Comparison of ENCODE assay signal across 9 mouse cellular contexts in genomic region chr13:40728626-40728990, GRCm38 (mm10). TPM values are rescaled to one million over a fixed set of nuclear protein-coding genes. Genes with fewer than 3 reads are reported as not detected.
DNase-seq lines count a peak whose midpoint lies in the region; ATAC-seq lines count a peak whose summit lies in the region.
"Had no signal": no experiment of that assay in that cellular context is flagged by ENCODE, and none has a peak within 500 bp of the region (broad histone marks: within the 10 kb centered on the region; RNA-seq: fewer than 3 reads in every experiment).

No protein-coding gene starts in this region.

- H3K9ac ChIP-seq in forebrain, embryonic 11.5 days (ENCODE audit: low read length): peak overlapping the region; percentile 36; the same call in 1 of the 2 replicates
- H3K9ac ChIP-seq in forebrain, embryonic 15.5 days (replicated peaks): no peak overlapping the region
- H3K9ac ChIP-seq in midbrain, embryonic 12.5 days (replicated peaks): peak overlapping the region; percentile 57
- H3K9ac ChIP-seq: liver, embryonic 15.5 days had no signal

- H3K27ac ChIP-seq in forebrain, embryonic 11.5 days (ENCODE audit: low read depth, low read length): no peak overlapping the region
- no peak overlapping the region for H3K27ac ChIP-seq in forebrain, embryonic 15.5 days (replicated peaks)
- peak overlapping the region; percentile 79 for H3K27ac ChIP-seq in hindbrain, embryonic 10.5 days
- H3K27ac ChIP-seq in midbrain, embryonic 12.5 days (replicated peaks): peak overlapping the region; percentile 67
- H3K27ac ChIP-seq: liver, embryonic 15.5 days had no signal

- DNase-seq in forebrain, embryonic 11.5 days (ENCODE audit: low spot score): no peak
- DNase-seq in 3T3-L1 (ENCODE audit: low read depth, low spot score): peak; percentile 35
- DNase-seq in hindbrain, embryonic 10.5 days (ENCODE audit: low spot score): no peak
- DNase-seq in gastrocnemius, postnatal 25 days: no peak
- no peak for DNase-seq in embryo, embryonic 10.5 days (ENCODE audit: low spot score)
- no peak for DNase-seq in thymus, postnatal 36 days

- peaks cover 72% of the 10 kb centered on the region for H3K27me3 ChIP-seq in forebrain, embryonic 11.5 days (ENCODE audit: control insufficient read depth, insufficient read depth, low read length)
- peaks cover 73% of the 10 kb centered on the region for H3K27me3 ChIP-seq in forebrain, embryonic 15.5 days
- H3K27me3 ChIP-seq in hindbrain, embryonic 10.5 days (ENCODE audit: insufficient read depth, poor library complexity, severe bottlenecking): peaks cover 96% of the 10 kb centered on the region
- H3K27me3 ChIP-seq in midbrain, embryonic 12.5 days: peaks cover 83% of the 10 kb centered on the region

- no peaks in the 10 kb centered on the region for H3K9me3 ChIP-seq in forebrain, embryonic 11.5 days (ENCODE audit: control insufficient read depth, low read length)
- H3K9me3 ChIP-seq in forebrain, embryonic 15.5 days: no peaks in the 10 kb centered on the region
- H3K9me3 ChIP-seq in hindbrain, embryonic 10.5 days: no peaks in the 10 kb centered on the region
- H3K9me3 ChIP-seq in midbrain, embryonic 12.5 days: no peaks in the 10 kb centered on the region
- H3K9me3 ChIP-seq: liver, embryonic 15.5 days had no signal

- H3K4me2 ChIP-seq in forebrain, embryonic 11.5 days (ENCODE audit: low read depth, low read length, severe bottlenecking): peak overlapping the region; percentile 16; the same call in 1 of the 2 replicates
- no peak overlapping the region for H3K4me2 ChIP-seq in forebrain, embryonic 15.5 days (replicated peaks)
- no peak overlapping the region for H3K4me2 ChIP-seq in midbrain, embryonic 12.5 days (replicated peaks)
- H3K4me2 ChIP-seq: liver, embryonic 15.5 days had no signal

- no peaks in the 10 kb centered on the region for H3K36me3 ChIP-seq in forebrain, embryonic 11.5 days (ENCODE audit: control insufficient read depth, insufficient read depth, low read length)
- no peaks in the 10 kb centered on the region for H3K36me3 ChIP-seq in forebrain, embryonic 15.5 days
- no peaks in the 10 kb centered on the region for H3K36me3 ChIP-seq in hindbrain, embryonic 10.5 days
- no peaks in the 10 kb centered on the region for H3K36me3 ChIP-seq in midbrain, embryonic 12.5 days
- H3K36me3 ChIP-seq: liver, embryonic 15.5 days had no signal

- peak overlapping the region; percentile 23 for H3K4me3 ChIP-seq in forebrain, embryonic 11.5 days (ENCODE audit: low read depth, low read length)
- no peak overlapping the region for H3K4me3 ChIP-seq in forebrain, embryonic 15.5 days
- H3K4me3 ChIP-seq in hindbrain, embryonic 10.5 days: peak overlapping the region; percentile 60
- H3K4me3 ChIP-seq in midbrain, embryonic 12.5 days: peak overlapping the region; percentile 46
- H3K4me3 ChIP-seq: liver, embryonic 15.5 days had no signal

- ATAC-seq in forebrain, embryonic 11.5 days (replicated peaks; ENCODE audit: low FRiP score): no peak
- no peak for ATAC-seq in forebrain, embryonic 15.5 days (replicated peaks)
- no peak for ATAC-seq in midbrain, embryonic 12.5 days (ENCODE audit: low FRiP score, low read depth)

- H3K4me1 ChIP-seq in forebrain, embryonic 11.5 days (replicated peaks; ENCODE audit: control insufficient read depth, insufficient read depth, low read length): peaks cover 7% of the 10 kb centered on the region; the same call in 1 of the 2 replicates
- peaks cover 34% of the 10 kb centered on the region for H3K4me1 ChIP-seq in forebrain, embryonic 15.5 days
- H3K4me1 ChIP-seq in hindbrain, embryonic 10.5 days (replicated peaks): peaks cover 40% of the 10 kb centered on the region
- peaks cover 15% of the 10 kb centered on the region; the same call in 1 of the 2 replicates for H3K4me1 ChIP-seq in midbrain, embryonic 12.5 days

- WGBS in forebrain, embryonic 11.5 days: 0% methylated on average over 15 of the region's 15 CpGs
- under 1% methylated on average over 15 of the region's 15 CpGs for WGBS in forebrain, embryonic 15.5 days
- WGBS in hindbrain, embryonic 10.5 days: under 1% methylated on average over 15 of the region's 15 CpGs
- WGBS in midbrain, embryonic 12.5 days: under 1% methylated on average over 15 of the region's 15 CpGs

RNA-seq across cellular contexts. Expression of gene Tfap2a, which starts 9.6 kb away (rescaled TPM):
- 3.3 and 3.6 TPM in 2 replicates for polyA plus RNA-seq in forebrain, embryonic 11.5 days (2014; fragmentation: Nextera tagmentation; extraction: Ambion mirVana)
- polyA plus RNA-seq in forebrain, embryonic 15.5 days (2015; fragmentation: Nextera tagmentation; extraction: Ambion mirVana): 0.32 and 0.33 TPM in 2 replicates
- 6.7 and 13.8 TPM in 2 replicates for polyA plus RNA-seq in hindbrain, embryonic 10.5 days (2016; fragmentation: Nextera tagmentation; extraction: Ambion mirVana)
- polyA plus RNA-seq in midbrain, embryonic 12.5 days (2016; fragmentation: Nextera tagmentation; extraction: Ambion mirVana): 5.9 and 6.3 TPM in 2 replicates
- total RNA-seq in gastrocnemius, postnatal 25 days (2021): not detected
- polyA plus RNA-seq: liver, embryonic 15.5 days had no signal

Comparison
In these comparisons a context has a peak if more than half of its experiments do, and no peak if none do; other contexts are left out.
1. H3K27ac ChIP-seq: peak in hindbrain, embryonic 10.5 days (single experiment) and midbrain, embryonic 12.5 days (single experiment); none in forebrain, embryonic 11.5 days (single experiment) and forebrain, embryonic 15.5 days (single experiment).